Comparison of ENCODE assay signal across 8 mouse cellular contexts in genomic region chr16:30475633-30476461, GRCm38 (mm10).
DNase-seq lines count a peak whose midpoint lies in the region; ATAC-seq lines count a peak whose summit lies in the region.

No protein-coding gene starts in this region.

- 0 out of 2 replicates have a peak overlapping the region, but pooled peaks have one; percentile 37 for H3K27ac ChIP-seq in forebrain, embryonic 16.5 days (ENCODE audit: low read length)
- no peak overlapping the region for H3K27ac ChIP-seq in forebrain, embryonic 10.5 days
- H3K27ac ChIP-seq in heart, embryonic 11.5 days (ENCODE audit: low read depth, low read length), result peak overlapping the region; percentile 62; the same call in 1 of the 2 replicates
- no peak overlapping the region for H3K27ac ChIP-seq in intestine, embryonic 15.5 days

- H3K4me2 ChIP-seq in forebrain, embryonic 16.5 days (ENCODE audit: low read length), result no peak overlapping the region
- H3K4me2 ChIP-seq in heart, embryonic 11.5 days, result peak overlapping the region; percentile 6; the same call in 1 of the 2 replicates
- no peak overlapping the region for H3K4me2 ChIP-seq in intestine, embryonic 15.5 days (replicated peaks)

- no peak for DNase-seq in forebrain, embryonic 10.5 days (ENCODE audit: extremely low spot score, low spot score)
- DNase-seq in brain, adult 2 months (ENCODE audit: low read depth, low spot score), result peak; percentile 67
- DNase-seq in left cerebral cortex, postnatal 25 days (ENCODE audit: low spot score in 2 of 2), result peak; percentile 2 to 31
- no peak for DNase-seq in B cell, adult 2 months
- no peak for DNase-seq in cerebellum, adult 18-20 months

- H3K27me3 ChIP-seq in forebrain, embryonic 16.5 days (replicated peaks; ENCODE audit: control insufficient read depth, insufficient read depth, low read length), result no peaks in the 10 kb centered on the region
- 0 out of 2 replicates have a peak, but pooled peaks cover 6% of the 10 kb centered on the region for H3K27me3 ChIP-seq in forebrain, embryonic 10.5 days (ENCODE audit: poor library complexity, severe bottlenecking)
- H3K27me3 ChIP-seq in heart, embryonic 11.5 days (ENCODE audit: control insufficient read depth, insufficient read depth, low read length), result no peaks in the 10 kb centered on the region
- no peaks in the 10 kb centered on the region for H3K27me3 ChIP-seq in intestine, embryonic 15.5 days (replicated peaks)

- H3K4me1 ChIP-seq in forebrain, embryonic 16.5 days (replicated peaks; ENCODE audit: control insufficient read depth, insufficient read depth, low read length), result peaks cover 7% of the 10 kb centered on the region
- peaks cover 20% of the 10 kb centered on the region for H3K4me1 ChIP-seq in forebrain, embryonic 10.5 days
- H3K4me1 ChIP-seq in heart, embryonic 11.5 days (ENCODE audit: control insufficient read depth, insufficient read depth, low read length), result peaks cover 14% of the 10 kb centered on the region
- H3K4me1 ChIP-seq in intestine, embryonic 15.5 days (replicated peaks), result no peaks in the 10 kb centered on the region

- peaks cover 6% of the 10 kb centered on the region for H3K9me3 ChIP-seq in forebrain, embryonic 16.5 days (ENCODE audit: control insufficient read depth, low read length)
- peaks cover 10% of the 10 kb centered on the region; the same call in 1 of the 2 replicates for H3K9me3 ChIP-seq in forebrain, embryonic 10.5 days
- peaks cover 6% of the 10 kb centered on the region; the same call in 1 of the 2 replicates for H3K9me3 ChIP-seq in heart, embryonic 11.5 days (replicated peaks; ENCODE audit: control insufficient read depth, low read length)
- no peaks in the 10 kb centered on the region for H3K9me3 ChIP-seq in intestine, embryonic 15.5 days

- no peaks in the 10 kb centered on the region for H3K36me3 ChIP-seq in forebrain, embryonic 16.5 days (ENCODE audit: control insufficient read depth, insufficient read depth)
- no peaks in the 10 kb centered on the region for H3K36me3 ChIP-seq in forebrain, embryonic 10.5 days (replicated peaks)
- H3K36me3 ChIP-seq in heart, embryonic 11.5 days (ENCODE audit: control insufficient read depth, insufficient read depth, low read length), result no peaks in the 10 kb centered on the region
- no peaks in the 10 kb centered on the region for H3K36me3 ChIP-seq in intestine, embryonic 15.5 days

- H3K9ac ChIP-seq in forebrain, embryonic 16.5 days (replicated peaks; ENCODE audit: low read depth, low read length), result no peak overlapping the region
- no peak overlapping the region for H3K9ac ChIP-seq in heart, embryonic 11.5 days (ENCODE audit: low read depth, low read length)
- no peak overlapping the region for H3K9ac ChIP-seq in intestine, embryonic 15.5 days

- ATAC-seq in forebrain, embryonic 16.5 days, result peak; percentile 55; the same call in 1 of the 2 replicates
- no peak for ATAC-seq in heart, embryonic 11.5 days (replicated peaks; ENCODE audit: insufficient number of reproducible peaks, low FRiP score, low TSS enrichment)
- no peak; the same call in 1 of the 2 replicates for ATAC-seq in intestine, embryonic 15.5 days

- WGBS in forebrain, embryonic 16.5 days, result 49% methylated on average over 10 of the region's 10 CpGs
- WGBS in forebrain, embryonic 10.5 days, result 76% methylated on average over 10 of the region's 10 CpGs
- 33% methylated on average over 10 of the region's 10 CpGs for WGBS in heart, embryonic 11.5 days (ENCODE audit: insufficient replicate concordance)
- WGBS in intestine, embryonic 15.5 days, result 65% methylated on average over 10 of the region's 10 CpGs

- intact Hi-C loops in left cerebral cortex, postnatal 25 days (cut with DNase I), result no loop called here

- no peak overlapping the region for H3K4me3 ChIP-seq in forebrain, embryonic 16.5 days (replicated peaks; ENCODE audit: low read length)
- H3K4me3 ChIP-seq in forebrain, embryonic 10.5 days, result no peak overlapping the region
- H3K4me3 ChIP-seq in heart, embryonic 11.5 days (ENCODE audit: low read depth, low read length), result no peak overlapping the region
- no peak overlapping the region for H3K4me3 ChIP-seq in intestine, embryonic 15.5 days (replicated peaks)

Comparison
In these comparisons a context has a peak if more than half of its experiments do, and no peak if none do; other contexts are left out.
1. H3K27ac ChIP-seq: peak in forebrain, embryonic 16.5 days (single experiment) and heart, embryonic 11.5 days (single experiment); none in forebrain, embryonic 10.5 days (single experiment) and intestine, embryonic 15.5 days (single experiment).
2. DNase-seq: peak in brain, adult 2 months (single experiment) and left cerebral cortex, postnatal 25 days (2 of 2); none in forebrain, embryonic 10.5 days (single experiment), B cell, adult 2 months (0 of 2) and cerebellum, adult 18-20 months (0 of 2).